Mouse (Mus musculus) embryonic facial prominence, embryonic 12.5 days (tissue): ENCODE measurements around the gene Rhbdf1. TPM values are rescaled to one million over a fixed set of nuclear protein-coding genes. Genes with fewer than 3 reads are reported as not detected.

Source experiments
- ATAC-seq: fragments of 200-750 bp; cut with Nextera tagmentation; 2 replicates; pipeline ENCODE4 v1.8.0; 2017; ENCODE audit not compliant: insufficient number of reproducible peaks, insufficient read depth, low FRiP score, low TSS enrichment
- H3K27ac ChIP-seq: fragments of 300-500 bp; sonication (generic); 2 replicates; pipeline ENCODE4 v1.5.1; 2016; ENCODE audit warnings: mild to moderate bottlenecking
- H3K27me3 ChIP-seq: fragments of 300-500 bp; sonication (generic); 2 replicates; pipeline ENCODE4 v1.6.1; 2016; ENCODE audit warnings: mild to moderate bottlenecking, moderate library complexity
- H3K36me3 ChIP-seq: fragments of 300-500 bp; sonication (generic); 2 replicates; pipeline ENCODE4 v1.6.1; 2016; ENCODE audit warnings: mild to moderate bottlenecking
- H3K4me1 ChIP-seq: fragments of 300-500 bp; sonication (generic); 2 replicates; pipeline ENCODE4 v1.6.1; 2016
- H3K4me2 ChIP-seq: fragments of 300-500 bp; sonication (generic); replicated peaks from 2 replicates; pipeline ENCODE4 v1.6.1; 2016; ENCODE audit warnings: mild to moderate bottlenecking, moderate library complexity
- H3K4me3 ChIP-seq: fragments of 300-500 bp; sonication (generic); 2 replicates; pipeline ENCODE4 v1.5.1; 2016; ENCODE audit warnings: mild to moderate bottlenecking
- H3K9ac ChIP-seq: fragments of 300-500 bp; sonication (generic); 2 replicates; pipeline ENCODE4 v1.6.1; 2016; ENCODE audit warnings: mild to moderate bottlenecking, moderate library complexity
- H3K9me3 ChIP-seq: fragments of 300-500 bp; sonication (generic); 2 replicates; pipeline ENCODE4 v1.6.1; 2016; ENCODE audit warnings: mild to moderate bottlenecking, moderate library complexity
- WGBS: fragments of 180-500 bp; shearing (Covaris S2); methylation state at CpG from one replicate; pipeline ENCODE4 v1.1.7; 2016; 5-methylcytosine and 5-hydroxymethylcytosine counted together
- polyA plus RNA-seq: library from polyadenylated mRNA; unstranded; fragments of >200 nt; fragmentation: Nextera tagmentation; extraction: Ambion mirVana; gene quantifications from 2 replicates; pipeline ENCODE4 v1.2.1, GENCODE M21; 2016

Rhbdf1 gene
- polyA plus RNA-seq, 1 experiment from 2014 or later, result 49.8 TPM

DNA sequence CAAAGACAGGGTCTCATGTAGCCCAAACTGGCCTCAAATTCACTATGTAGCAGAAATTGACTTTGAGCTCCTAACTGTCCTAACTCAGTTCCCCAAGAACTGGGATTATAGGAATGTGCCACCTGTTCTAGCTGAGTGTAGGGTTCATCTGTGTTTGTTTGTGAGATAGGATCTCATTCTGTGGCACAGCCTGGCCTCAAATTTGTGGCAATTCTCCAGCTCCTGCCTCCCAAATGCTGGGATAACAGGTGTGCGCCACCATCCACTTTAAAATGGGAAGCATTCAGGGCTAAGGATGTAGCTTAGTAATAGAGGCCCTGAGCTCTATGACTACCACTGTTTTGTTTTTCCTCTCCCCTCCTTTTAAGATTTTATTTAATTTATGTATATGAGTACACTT lies 31.0 kb upstream of the Rhbdf1 start:
- H3K9ac ChIP-seq, result no peak overlapping the region
- no peak overlapping the region for H3K4me3 ChIP-seq
- no peak overlapping the region for H3K27ac ChIP-seq
- no peak overlapping the region for H3K4me2 ChIP-seq
- no peaks in the 10 kb centered on the region for H3K27me3 ChIP-seq
- WGBS, result 100% methylated on average over 1 of the region's 1 CpGs
- peaks cover 37% of the 10 kb centered on the region for H3K36me3 ChIP-seq
- ATAC-seq, result no peak
- no peaks in the 10 kb centered on the region for H3K4me1 ChIP-seq
- H3K9me3 ChIP-seq, result no peaks in the 10 kb centered on the region

DNA sequence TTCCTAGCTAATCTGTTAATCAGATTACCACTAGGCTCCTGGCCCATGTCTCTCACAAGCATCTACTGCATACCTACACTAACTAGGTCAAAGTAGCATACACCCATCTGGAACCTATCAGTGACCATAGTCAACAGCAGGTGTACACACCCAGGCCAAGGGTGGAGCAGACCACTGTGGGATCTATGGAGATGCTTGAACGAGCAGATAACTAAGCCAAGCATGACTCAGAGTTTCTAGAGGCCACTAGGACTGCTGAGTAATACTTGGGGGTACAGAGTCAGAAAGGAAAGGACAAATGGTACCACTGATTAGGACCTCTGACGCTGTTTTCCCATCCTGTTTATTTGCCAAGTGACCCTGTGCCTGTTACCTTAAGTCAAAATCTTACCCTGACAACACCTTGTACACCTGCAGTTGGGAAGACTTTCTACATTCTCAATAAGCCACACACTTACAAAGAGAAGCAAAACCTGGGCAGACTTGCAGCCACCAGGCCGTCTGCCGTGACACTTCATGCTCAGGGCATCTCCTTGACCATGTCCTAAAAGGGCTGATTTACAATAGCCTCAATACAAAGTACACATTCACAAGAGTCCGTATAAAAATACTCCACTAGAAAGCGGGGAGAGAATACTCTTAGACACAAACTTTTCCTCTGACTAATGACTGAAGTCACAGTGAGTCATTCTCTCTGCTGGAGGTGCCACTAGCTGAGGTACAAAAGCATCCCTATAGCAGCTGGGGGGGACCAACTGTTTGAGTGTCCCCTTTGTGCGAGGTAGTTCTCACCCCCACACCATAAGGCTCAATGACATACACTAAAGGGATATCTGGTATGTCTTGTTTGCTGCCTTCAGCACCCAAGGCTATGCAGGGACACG lies 29.0 kb upstream of the Rhbdf1 start:
- H3K4me3 ChIP-seq, result no peak overlapping the region
- peaks cover 55% of the 10 kb centered on the region for H3K36me3 ChIP-seq
- WGBS, result 85% methylated on average over 8 of the region's 8 CpGs
- H3K27me3 ChIP-seq, result no peaks in the 10 kb centered on the region
- no peak overlapping the region for H3K9ac ChIP-seq
- H3K4me2 ChIP-seq, result no peak overlapping the region
- H3K9me3 ChIP-seq, result no peaks in the 10 kb centered on the region
- no peaks in the 10 kb centered on the region for H3K4me1 ChIP-seq
- no peak for ATAC-seq
- no peak overlapping the region for H3K27ac ChIP-seq

DNA sequence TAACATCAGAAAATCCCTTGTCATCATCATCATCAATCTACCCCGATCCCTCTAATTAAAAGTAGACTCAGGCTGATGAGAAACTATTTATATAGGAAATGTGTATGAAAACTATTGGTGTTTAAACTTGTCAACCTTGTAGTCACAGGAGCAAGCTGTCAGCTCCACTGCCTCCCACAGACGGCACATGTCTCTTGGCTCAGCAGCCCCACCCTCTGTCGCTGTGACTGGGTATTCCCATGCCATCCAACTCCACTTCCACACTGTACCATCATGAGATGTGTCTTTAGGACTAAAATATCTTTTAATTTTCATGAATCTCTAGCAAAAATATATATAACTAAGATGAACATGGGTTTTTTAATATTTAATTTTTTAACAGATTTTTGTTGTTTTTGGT lies 26.2 kb upstream of the Rhbdf1 start:
- no peak overlapping the region for H3K9ac ChIP-seq
- no peaks in the 10 kb centered on the region for H3K27me3 ChIP-seq
- WGBS, result 89% methylated on average over 3 of the region's 3 CpGs
- 0 out of 2 replicates have a peak, but pooled peaks cover 2% of the 10 kb centered on the region for H3K4me1 ChIP-seq
- H3K36me3 ChIP-seq, result peaks cover 59% of the 10 kb centered on the region
- ATAC-seq, result no peak
- no peak overlapping the region for H3K27ac ChIP-seq
- H3K4me2 ChIP-seq, result no peak overlapping the region
- H3K9me3 ChIP-seq, result no peaks in the 10 kb centered on the region
- no peak overlapping the region for H3K4me3 ChIP-seq

DNA sequence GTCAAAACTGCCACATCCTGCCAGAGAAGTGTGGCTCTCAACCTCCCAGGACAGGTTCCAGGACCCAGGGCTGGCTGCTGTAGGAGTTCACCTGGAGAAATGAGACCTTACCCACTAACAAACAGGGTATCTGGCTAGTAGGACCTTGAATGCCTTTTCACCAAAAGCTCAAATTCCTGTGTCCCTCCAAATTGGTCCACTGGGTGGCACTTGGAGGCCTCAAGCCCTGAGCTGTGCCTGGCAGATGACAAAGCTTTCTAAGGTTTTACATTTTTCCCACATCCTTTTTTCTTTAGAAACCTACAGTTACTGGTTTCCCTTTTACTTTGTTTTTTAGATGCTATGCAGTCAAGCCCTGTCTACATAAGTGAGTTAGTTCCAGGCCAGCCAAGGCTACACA lies 25.0 kb upstream of the Rhbdf1 start:
- Histone ChIP-seq H3K9ac (no peak overlapping the region), H3K4me1 (0 out of 2 replicates have a peak, but pooled peaks cover 5% of the 10 kb centered on the region), H3K27me3 (no peaks in the 10 kb centered on the region), H3K27ac (no peak overlapping the region), H3K4me3 (no peak overlapping the region), H3K4me2 (no peak overlapping the region), H3K9me3 (no peaks in the 10 kb centered on the region), H3K36me3 (peaks cover 53% of the 10 kb centered on the region)
- no peak for ATAC-seq

DNA sequence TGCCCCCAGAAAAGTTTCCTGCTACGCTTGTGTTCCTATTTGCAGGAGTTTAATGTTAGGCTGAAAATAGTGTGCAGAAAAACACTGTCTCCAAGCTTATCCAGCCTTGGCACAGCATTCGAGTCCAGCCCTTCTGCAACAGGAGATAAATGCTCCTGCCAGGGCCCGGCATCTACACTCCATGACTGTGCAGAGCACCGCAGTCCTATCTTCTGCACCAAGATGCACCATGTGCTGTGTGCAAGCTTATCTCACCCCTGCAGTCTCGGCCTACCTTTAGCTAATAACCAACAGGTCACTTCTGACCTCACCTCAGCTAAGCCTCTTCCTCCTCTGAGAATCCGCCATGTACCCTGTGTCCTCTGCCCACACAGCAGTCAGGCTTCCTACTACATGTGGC lies 23.5 kb upstream of the Rhbdf1 start:
- no peaks in the 10 kb centered on the region for H3K9me3 ChIP-seq
- H3K27ac ChIP-seq, result no peak overlapping the region
- no peak overlapping the region for H3K4me3 ChIP-seq
- H3K36me3 ChIP-seq, result peaks cover 60% of the 10 kb centered on the region
- H3K4me2 ChIP-seq, result no peak overlapping the region
- WGBS, result 92% methylated on average over 6 of the region's 6 CpGs
- ATAC-seq, result peak; percentile 53; the same call in 1 of the 2 replicates
- H3K4me1 ChIP-seq, result 0 out of 2 replicates have a peak, but pooled peaks cover 5% of the 10 kb centered on the region
- no peaks in the 10 kb centered on the region for H3K27me3 ChIP-seq
- no peak overlapping the region for H3K9ac ChIP-seq

DNA sequence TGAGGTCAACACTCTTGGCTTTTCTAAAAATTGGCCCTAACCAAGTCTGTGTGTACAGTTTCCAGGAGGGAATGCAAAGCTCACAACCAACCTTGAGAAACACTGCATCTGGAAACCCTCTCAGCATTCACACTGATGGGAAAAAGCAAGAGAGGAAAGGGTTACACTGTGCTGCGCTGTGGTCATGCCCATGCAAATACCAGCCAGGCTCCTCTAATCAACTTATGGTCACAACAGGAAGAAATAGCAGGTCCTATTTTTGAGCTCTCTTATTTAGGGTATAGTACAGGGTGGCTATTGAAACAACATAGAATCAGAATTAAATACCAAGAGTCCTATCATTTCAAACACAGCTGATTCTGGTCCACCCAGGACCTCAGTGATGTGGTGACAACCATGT lies 22.5 kb upstream of the Rhbdf1 start:
- Histone ChIP-seq H3K4me2 (no peak overlapping the region), H3K4me3 (no peak overlapping the region), H3K4me1 (0 out of 2 replicates have a peak, but pooled peaks cover 5% of the 10 kb centered on the region), H3K27me3 (no peaks in the 10 kb centered on the region), H3K27ac (peak overlapping the region; percentile 60), H3K36me3 (peaks cover 61% of the 10 kb centered on the region), H3K9me3 (no peaks in the 10 kb centered on the region), H3K9ac (no peak overlapping the region)
- ATAC-seq, result no peak
- 90% methylated on average over 1 of the region's 1 CpGs for WGBS

DNA sequence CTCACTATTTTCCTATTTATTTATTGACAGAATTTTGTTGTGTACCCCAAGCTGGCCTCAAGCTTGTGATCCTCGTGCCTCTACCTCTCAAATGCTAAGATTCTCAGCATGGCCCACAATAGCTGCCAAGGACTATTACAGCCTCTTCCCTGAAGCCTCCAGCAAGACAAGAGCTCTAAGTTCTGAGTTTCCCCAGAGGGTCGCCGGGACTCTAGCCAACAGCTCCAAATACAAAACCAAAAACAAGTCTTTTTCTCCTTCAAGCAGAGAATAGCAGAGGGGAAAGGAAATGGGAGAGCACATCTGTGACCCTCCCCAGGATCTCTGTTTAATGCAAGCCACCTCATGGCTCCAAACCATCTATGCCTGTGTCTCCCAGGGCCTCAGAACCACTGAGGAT lies 22.0 kb upstream of the Rhbdf1 start:
- Histone ChIP-seq H3K9me3 (no peaks in the 10 kb centered on the region), H3K4me1 (0 out of 2 replicates have a peak, but pooled peaks cover 5% of the 10 kb centered on the region), H3K36me3 (peaks cover 61% of the 10 kb centered on the region), H3K4me2 (no peak overlapping the region), H3K27me3 (no peaks in the 10 kb centered on the region), H3K9ac (no peak overlapping the region), H3K4me3 (no peak overlapping the region), H3K27ac (peak overlapping the region; percentile 60)
- WGBS, result 63% methylated on average over 3 of the region's 3 CpGs
- ATAC-seq, result no peak

DNA sequence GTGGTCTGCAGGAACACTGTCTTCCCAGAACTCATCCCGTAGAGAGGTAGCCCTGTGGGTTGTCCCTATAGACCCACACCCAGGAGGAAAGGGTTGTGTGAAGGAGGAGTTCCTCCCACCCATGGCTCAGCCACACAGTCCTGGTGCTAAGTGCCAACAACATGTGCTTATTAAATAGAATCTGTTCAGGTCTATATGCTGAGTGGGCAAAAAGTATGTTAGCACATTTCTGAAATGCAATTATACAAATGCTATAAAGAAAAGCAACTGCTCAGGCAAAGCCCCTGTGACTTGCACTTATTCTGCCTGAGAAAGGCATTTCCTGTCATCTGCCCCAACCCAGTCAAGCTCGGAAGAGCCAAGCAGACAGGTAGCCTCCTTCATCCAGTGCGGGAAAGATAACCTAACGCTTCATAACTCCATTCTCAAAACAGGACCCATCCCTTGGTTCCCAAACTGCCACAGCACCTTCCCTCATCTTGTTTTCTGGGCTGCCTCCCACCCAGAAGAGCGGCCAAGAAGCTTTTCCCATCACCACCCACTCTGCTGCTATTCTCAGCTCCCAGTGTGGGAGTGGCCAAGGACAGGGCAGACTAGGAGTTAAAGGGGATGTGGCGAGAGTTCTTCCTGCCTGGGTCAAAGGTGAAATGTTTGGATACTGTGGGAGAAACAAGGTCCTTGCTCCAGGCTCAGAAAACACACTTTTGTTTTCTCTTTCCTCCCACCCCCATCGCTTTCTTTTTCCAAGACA lies 21.3 kb upstream of the Rhbdf1 start:
- ATAC-seq, result no peak
- no peaks in the 10 kb centered on the region for H3K9me3 ChIP-seq
- 0 out of 2 replicates have a peak, but pooled peaks cover 5% of the 10 kb centered on the region for H3K4me1 ChIP-seq
- H3K27ac ChIP-seq, result peak overlapping the region; percentile 30; the same call in 1 of the 2 replicates
- no peak overlapping the region for H3K4me2 ChIP-seq
- H3K36me3 ChIP-seq, result peaks cover 61% of the 10 kb centered on the region
- no peak overlapping the region for H3K9ac ChIP-seq
- 50% methylated on average over 7 of the region's 7 CpGs for WGBS
- no peak overlapping the region for H3K4me3 ChIP-seq
- no peaks in the 10 kb centered on the region for H3K27me3 ChIP-seq

DNA sequence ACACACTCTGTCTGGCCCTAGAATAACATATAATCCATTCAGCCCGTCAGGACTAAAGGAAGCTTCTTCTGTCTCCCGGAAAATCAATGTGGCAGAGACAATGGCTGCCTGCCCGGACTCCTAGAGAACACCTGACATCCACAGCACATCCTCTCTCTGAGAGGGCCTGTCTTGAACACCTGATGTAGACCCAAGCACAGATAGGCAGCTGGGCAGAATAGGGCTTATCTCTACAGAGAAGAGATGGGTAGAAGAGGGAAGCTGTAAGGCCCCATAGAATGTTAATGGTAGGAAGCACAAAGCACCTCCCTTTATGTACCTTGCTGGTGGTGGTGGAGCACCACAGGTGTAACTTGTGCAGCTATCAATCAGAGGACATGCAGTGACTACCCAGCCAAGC lies 20.1 kb upstream of the Rhbdf1 start:
- no peaks in the 10 kb centered on the region for H3K9me3 ChIP-seq
- no peak for ATAC-seq
- H3K36me3 ChIP-seq, result peaks cover 52% of the 10 kb centered on the region
- H3K27me3 ChIP-seq, result no peaks in the 10 kb centered on the region
- no peak overlapping the region for H3K4me3 ChIP-seq
- H3K27ac ChIP-seq, result no peak overlapping the region
- 0 out of 2 replicates have a peak, but pooled peaks cover 5% of the 10 kb centered on the region for H3K4me1 ChIP-seq
- no peak overlapping the region for H3K4me2 ChIP-seq
- H3K9ac ChIP-seq, result no peak overlapping the region
- whole genome bisulfite sequencing, result 90% methylated on average over 3 of the region's 3 CpGs

DNA sequence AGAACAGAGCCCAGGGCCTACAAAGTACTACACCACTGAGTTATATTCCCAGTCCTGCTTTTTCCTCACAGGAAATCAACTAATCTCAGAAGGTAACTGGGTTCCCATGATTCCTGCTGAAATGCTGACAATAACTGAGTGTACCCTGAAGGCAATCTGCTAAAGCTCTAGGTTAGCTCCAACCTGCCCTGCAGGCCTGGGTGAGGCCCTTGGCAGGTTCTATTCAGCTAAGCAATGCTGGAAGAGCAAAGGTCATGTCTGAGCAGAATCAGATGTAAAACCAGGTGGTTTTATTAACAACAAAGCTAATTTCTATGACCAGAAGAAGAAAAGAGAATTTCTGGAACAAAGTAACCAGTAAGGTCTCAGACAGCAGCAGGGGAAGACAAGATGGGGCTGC lies 19.3 kb upstream of the Rhbdf1 start:
- Histone ChIP-seq H3K4me3 (no peak overlapping the region), H3K27me3 (no peaks in the 10 kb centered on the region), H3K9ac (no peak overlapping the region), H3K4me1 (0 out of 2 replicates have a peak, but pooled peaks cover 6% of the 10 kb centered on the region), H3K27ac (no peak overlapping the region), H3K9me3 (no peaks in the 10 kb centered on the region), H3K4me2 (no peak overlapping the region), H3K36me3 (peaks cover 53% of the 10 kb centered on the region)
- ATAC-seq, result no peak

DNA sequence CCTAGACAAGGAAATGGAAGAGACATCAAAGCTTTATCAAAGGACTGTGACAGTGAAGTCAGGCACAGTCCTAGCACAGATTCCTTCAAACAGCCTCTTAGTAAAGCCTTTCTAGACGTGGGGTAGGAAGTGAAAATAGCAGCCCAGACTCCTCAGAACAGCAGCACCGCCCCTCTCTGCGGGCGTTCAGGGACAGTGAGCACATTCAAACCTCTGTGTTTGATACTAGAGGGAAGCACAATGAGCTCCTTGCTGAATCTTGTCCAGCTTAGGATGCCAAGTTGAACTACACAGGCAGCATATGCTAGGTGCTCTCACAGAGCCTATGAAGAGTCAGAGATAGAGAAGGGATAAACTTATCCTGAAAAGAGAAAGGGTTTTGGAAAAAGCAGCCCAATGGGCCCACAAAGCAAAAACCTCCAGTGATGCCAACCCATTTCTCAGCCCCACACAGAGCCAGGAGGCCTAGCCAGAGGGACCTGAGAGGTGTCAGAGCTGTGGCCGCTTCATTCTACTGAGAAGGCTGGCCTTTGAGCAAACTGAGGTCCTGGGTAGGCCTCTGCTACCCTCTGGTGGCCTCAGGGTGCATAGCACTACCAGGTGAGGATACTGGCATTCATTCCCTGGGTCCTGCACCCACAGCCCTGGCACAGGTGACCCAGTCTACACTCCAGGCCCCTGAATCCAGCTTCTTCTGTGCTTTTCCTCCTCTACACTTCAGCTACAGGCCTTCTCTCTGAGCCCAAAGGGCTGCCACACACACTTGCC lies 16.2 kb upstream of the Rhbdf1 start:
- H3K4me3 ChIP-seq, result no peak overlapping the region
- no peaks in the 10 kb centered on the region for H3K27me3 ChIP-seq
- no peak overlapping the region for H3K9ac ChIP-seq
- H3K36me3 ChIP-seq, result peaks cover 58% of the 10 kb centered on the region
- no peak for ATAC-seq
- WGBS, result 64% methylated on average over 5 of the region's 5 CpGs
- no peaks in the 10 kb centered on the region for H3K9me3 ChIP-seq
- no peak overlapping the region for H3K27ac ChIP-seq
- H3K4me2 ChIP-seq, result no peak overlapping the region
- H3K4me1 ChIP-seq, result 0 out of 2 replicates have a peak, but pooled peaks cover 8% of the 10 kb centered on the region
